Mouse (Mus musculus): Measurements from ENCODE around the gene Lyrm7.

Gene Lyrm7

DNA sequence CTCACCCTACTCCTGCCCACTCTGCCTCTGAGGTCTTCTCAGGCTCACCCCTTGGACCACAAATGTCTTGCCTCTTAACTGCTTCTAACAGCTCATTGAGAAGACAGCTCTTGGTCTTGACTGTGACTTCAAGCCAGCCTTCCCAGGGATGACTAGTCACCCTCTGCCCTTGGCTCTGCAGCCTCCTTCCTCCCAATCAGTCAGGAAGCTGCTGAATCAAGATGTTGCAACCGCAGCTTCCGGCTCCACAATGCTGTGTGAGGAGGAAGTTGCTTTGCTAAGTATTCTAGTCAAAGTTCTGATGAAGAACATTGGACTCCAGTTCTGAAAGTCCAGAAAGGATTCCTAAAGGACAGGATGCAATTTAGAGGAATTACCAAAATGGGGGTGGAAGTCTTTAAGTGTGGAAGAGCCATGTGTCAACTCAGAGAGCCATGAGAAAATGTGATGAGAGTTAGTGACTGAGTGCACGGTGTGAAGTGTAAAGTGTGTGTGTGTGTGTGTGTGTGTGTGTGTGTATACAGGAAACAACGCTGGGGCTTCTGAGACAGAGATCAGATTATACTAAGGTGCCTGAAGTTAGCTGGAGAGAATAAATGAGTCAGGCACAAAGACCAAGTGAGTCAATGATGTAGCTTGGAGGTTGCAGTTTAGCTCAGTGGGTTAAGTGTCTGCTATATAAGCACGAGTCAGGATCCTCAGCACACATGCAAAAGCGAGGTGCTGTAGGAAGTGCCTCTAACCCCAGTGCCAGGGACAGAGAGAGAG, 58.7 kb downstream of the Lyrm7 start:
- DNase-seq (ENCODE audit: low spot score) = no peak

DNA sequence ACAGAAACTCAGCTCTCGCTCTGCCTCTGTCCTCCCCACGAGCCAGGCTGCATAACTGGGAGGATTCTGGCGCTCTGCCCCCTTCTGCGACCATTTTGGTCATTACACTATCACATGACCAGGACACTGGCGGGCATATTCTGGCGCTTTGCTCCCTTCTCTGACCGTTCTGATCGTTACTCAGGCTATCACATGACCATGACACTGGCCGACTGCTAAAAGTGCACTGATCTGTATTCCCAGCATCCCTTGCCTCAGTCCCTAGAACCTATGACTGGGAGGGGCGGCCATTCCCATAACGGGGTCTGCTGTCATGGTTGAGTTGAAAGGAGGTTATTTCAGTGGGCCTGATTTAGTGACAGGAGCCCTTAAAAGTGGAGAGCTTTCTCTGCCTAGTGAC, 64.2 kb downstream of the Lyrm7 start:
- DNase-seq (ENCODE audit: low spot score) = no peak

DNA sequence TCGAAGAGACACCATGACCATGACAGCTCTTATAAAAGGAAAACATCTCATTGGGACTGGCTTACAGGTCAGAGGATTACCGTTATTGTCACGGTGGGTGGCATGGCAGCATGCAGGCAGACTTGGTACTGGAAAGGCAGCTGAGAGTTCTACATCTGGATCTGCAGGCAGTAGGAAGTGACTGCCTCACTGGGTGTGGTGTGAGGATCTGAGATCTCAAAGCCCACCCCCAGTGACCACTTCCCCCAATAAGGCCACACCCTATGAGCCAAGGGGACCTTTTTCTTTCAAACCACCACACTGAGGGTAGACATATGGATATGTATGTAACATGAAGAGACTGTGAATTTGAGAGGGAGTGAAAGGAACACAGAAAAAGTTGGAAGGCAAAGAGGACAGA, 66.0 kb downstream of the Lyrm7 start:
- DNase-seq (ENCODE audit: low spot score) = no peak

DNA sequence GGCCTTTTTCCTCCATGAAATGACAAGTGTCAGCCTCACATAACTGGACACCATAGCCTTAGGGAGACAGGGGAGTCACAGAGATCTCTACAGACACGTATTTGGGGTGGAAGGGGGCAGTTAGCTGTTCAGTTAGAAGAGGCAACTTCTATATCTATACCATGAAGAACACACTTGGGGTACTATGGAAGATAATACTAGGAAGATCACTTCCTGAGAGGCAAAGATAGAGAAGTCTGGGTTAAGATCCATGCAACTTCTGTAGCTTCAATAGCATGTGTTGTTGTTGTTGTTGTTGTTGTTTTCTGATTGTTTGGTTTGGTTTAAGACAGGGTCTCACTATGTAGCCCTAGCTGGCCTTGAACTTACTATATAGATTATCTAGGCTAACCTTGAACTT, 67.5 kb downstream of the Lyrm7 start:
- no peak for DNase-seq (ENCODE audit: low spot score)

DNA sequence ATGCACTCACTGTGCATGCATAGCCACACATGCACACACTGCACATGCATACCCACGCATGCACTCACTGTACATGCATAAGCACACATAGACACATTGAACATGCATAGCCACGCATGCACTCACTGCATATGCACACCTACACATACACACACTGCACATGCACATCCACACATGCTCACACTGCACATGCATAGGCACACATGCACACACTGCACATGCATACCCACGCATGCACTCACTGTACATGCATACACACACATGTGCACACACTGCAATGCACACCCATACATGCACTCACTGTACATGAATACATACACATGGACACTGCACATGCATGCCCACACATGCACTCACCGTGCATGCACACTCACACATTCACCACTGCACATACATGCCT, 69.3 kb downstream of the Lyrm7 start:
- DNase-seq (ENCODE audit: low spot score) = no peak

DNA sequence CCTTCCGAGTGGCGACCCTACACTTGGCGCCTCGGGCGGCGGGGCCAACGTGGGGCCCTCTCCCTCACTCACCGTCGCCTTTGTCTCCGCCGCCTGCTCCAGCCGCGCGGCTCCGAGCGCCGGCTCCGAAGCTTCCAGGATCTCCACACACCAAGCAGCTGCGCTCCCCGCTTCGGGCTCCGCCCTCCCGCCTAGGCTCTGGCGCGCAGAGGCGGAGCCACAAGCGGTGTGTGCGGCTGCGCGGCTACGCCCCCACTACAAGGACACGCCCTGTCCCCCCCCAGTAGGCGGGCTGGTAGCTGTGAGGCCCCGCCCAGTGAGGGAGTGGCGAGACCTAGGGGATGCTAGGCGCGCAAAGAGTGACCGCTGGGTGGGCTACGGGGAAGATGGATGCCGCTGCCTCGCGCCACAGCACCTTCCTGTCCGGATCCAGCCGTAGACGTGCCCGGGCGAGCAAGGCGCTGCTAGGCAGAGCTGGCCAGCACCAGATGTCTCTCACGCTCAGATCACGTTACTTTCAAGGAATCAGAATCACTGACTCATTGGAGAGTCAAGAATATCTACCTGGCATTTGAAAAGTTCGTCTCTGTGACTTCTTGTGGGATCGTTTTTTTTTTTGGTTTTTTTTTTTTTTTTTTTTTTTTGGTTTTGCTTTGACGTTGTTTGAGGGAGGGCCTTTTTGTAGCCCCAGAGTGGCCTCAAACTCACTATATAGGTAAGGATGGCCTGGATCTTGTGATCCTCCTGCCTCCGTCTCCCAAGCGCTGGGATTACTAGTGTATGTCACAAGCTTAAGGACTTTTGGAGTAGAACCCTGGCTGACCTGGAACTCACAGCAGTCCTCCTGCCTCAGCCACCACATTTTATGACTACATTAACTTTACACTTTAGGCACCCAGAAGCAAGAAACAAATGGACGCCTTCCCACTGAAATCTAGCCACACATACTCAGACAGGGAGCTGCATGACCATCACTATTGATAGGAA, 72.9 kb downstream of the Lyrm7 start, which contains the start of gene Cdc42se2:
Gene Cdc42se2 (minus strand): TSS at position 188 of the 987 bp plus-strand sequence.
- peak; percentile 99 for DNase-seq (ENCODE audit: low spot score)

DNA sequence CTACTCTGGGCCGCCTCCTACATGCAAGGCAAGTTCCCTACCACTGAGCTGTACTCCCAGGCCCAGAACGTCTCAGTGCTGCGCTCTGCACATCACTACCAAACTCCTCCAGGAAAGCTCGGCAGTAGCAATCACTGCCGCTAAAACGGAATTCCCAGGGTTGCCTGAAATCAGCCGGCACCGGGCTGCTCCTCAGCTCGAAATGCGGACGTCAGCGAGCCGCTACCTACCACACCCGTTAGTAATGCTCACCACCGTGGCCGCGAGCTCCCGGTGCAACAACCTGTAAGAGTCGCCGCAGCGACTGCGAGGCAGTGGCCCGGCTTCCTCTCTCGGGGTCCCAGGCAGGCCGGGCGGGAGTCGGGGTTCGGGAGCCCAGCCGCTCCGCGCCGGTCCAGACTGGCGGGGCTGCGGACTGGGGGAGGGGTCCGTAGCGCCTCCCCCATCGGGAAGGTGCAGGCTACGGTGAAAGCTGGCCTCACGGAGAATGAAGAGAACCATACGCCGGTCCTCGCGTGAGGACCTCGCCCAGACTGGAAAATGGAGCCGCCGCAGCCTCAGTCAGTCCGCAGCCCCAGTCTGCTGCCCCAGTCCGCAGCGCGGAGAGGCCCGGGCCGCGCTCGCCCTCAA, 73.7 kb downstream of the Lyrm7 start:
- DNase-seq (ENCODE audit: low spot score) = peak; percentile 75

DNA sequence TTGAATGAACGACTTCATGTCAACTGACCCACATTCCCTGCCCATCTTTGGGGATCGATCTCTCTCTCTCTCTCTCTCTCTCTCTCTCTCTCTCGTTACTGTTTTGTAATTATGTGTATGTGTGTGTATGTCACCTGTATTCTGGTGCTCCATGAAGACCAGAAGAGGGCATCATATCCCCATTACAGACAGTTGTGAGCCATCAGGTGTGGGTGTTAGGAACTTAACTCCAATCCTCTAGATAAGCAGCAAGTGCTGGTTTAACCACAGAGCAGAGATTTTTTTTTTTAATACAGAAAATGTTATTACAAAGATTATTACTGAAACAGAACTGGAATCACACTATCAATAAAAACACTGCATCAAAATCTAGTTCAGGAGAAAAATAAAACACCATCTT, 75.2 kb downstream of the Lyrm7 start:
- DNase-seq (ENCODE audit: low spot score) = no peak

DNA sequence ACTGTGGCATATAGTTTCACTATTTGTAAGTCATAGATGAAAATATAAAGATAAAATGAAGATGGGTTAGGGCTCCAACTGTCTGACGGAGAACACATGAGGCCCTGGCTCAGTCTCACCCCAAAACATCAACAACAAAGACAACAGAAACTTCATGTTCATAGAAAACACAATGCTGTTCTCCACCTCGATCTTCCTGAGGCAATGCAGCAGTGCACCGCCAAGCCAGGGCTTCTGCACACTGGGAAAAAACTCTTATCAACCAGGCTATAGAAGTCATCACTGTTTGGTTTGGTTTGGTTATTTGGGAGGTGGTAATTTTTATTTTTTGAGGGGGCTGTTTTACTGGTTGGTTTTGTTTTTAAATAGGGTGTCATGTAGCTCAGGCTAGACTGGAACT, 76.3 kb downstream of the Lyrm7 start:
- no peak for DNase-seq (ENCODE audit: low spot score)

DNA sequence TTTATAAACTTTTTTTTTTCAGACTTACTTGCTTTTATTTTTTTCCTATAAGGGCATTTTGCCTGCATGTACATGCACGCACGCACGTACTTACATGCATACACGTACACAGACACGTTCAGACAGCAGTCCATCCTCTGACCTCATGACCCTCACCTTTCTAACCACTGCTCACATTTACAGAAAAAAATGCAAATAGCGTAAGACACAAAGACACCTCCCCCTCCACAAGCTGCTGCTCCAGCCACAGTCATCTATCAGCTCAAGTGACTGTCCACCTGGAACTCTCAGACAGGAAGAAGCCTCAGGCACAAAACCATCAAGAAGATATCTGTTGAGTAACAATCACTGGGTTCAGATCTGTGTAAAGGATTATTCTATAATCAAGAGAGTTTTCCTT, 78.5 kb downstream of the Lyrm7 start:
- peak; percentile 13 for DNase-seq (ENCODE audit: low spot score)

DNA sequence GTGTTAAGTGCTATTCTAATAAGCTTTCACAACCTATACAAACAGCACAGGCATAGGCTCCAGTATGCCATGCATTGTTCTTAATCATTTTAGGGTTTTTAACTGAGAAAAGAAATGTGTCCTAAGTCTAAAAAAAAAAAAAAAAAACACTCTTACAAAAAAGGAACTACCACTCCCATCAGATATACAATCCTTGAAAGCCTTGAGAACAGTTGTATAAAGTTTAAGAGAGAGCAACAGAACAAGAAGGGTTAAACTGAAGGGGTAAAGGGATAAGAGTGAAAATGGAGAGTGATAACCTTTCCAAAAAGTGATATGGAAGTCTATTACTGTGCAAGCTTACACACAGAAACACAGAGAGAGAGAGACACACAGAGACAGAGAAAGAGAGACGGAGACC, 80.8 kb downstream of the Lyrm7 start:
- no peak for DNase-seq (ENCODE audit: low spot score)

DNA sequence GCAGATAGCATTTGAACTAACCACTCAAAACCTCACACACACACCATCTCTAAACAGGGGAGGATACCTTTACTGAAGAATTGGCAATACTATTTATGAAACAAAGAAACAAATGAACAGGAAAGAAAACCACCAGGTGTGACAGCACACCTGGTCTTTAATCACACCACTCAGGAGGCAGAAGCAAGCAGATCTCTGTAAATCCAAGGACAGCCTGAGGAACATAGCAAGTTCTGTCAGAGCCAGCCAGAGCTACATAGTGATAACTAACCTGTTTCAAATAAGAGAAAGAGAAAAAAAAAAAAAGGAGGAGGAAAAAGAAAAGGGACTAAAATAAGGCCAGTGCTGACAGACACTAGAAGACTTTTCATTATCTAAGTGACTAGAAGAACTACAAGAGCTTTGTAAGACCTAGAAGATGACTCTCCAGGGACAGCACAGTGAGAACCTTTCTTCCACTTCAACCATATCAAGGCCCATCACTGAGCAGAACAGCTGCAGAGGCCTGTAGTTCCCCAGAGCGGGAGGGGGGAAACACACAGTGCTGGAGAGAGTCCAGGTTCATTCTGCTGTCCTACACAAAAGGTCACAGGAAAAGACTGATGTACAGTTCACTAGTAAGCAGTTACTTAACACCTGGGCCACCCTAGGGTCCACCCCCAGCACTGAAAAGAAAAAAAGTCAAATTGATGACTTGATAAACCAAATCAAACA, 82.4 kb downstream of the Lyrm7 start:
- DNase-seq (ENCODE audit: low spot score) = no peak

DNA sequence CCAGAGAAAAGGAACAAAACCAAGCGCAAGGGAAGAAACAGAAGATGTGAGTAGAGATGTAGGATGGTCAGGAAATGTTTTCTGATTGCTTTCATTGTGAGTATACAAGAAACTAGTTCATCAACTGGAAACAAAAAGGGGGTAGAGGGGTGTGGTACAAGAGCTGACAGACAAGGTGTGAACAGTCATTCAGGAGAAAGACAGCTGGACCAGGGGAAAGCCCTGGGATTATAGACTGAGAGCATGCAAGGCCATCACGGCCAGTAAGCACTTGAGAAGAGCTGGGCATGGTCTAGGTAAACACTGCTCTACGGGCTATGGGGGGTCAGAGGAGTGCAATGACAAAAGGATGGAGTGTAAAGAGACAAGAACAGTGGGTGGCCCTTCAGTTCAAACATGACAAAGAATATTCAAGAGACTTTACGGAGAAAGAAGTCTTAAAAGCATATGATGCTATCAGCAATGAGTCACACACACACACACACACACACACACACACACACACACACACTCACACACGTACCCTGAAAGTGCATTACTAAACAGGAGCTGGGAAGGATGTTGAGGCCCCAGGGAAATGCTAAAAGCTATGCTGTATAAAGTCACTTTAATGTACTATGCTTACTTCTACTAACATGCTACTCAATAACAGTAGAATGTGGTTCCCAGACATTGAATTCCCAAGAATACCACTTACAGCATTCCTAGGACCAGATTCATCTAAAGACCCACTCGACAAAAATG, 83.2 kb downstream of the Lyrm7 start:
- no peak for DNase-seq (ENCODE audit: low spot score)
